Comparison of ENCODE assay signal across 21 mouse cellular contexts in the genomic region with DNA sequence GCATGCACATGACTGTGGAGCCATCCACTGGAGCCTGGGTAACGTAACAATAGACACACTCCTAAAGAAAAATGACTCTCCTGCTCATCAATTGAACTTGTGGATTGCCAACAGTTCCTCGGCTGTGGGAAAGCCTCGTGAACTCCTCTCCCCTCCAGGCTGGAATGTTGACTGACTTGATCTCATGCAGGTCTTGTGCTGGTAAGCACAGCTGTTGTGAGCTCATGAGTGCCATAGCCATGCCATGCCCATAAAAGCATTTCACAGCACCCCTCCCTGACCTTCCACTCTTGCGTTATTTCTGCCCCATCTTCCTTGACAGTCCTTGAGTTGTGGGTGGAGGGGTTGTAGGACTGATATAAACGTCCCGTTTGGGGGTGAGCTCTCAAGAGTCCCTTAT. TPM values are rescaled to one million over a fixed set of nuclear protein-coding genes. Genes with fewer than 3 reads are reported as not detected.
A peak's percentile ranks its signal among the peaks of the same experiment; 100 is the strongest.
DNase-seq lines count a peak whose midpoint lies in the region; ATAC-seq and TF ChIP-seq lines count a peak whose summit lies in the region.
"Had no signal": no experiment of that assay in that cellular context is flagged by ENCODE, and none has a peak within 500 bp of the region (broad histone marks: within the 10 kb centered on the region; RNA-seq: fewer than 3 reads in every experiment).

No protein-coding gene starts in this region.

- in situ Hi-C loops in Patski (cut with MboI; ENCODE audit: low pct_unique_long_range_greater_than_20kb), result no loop called here

- H3K27ac ChIP-seq in hindbrain, embryonic 11.5 days (ENCODE audit: low read depth, low read length), result no peak overlapping the region
- no peak overlapping the region for H3K27ac ChIP-seq in hindbrain, embryonic 12.5 days
- H3K27ac ChIP-seq in lung, postnatal 0 days (ENCODE audit: low read length), result peak overlapping the region; percentile 60; the same call in 1 of the 2 replicates
- peak overlapping the region; percentile 40; the same call in 1 of the 2 replicates for H3K27ac ChIP-seq in stomach, embryonic 16.5 days (ENCODE audit: low read length)
- H3K27ac ChIP-seq: embryonic facial prominence, embryonic 13.5 days; forebrain, embryonic 13.5 days; gastrocnemius, adult 2 months; heart, embryonic 13.5 days; hindbrain, embryonic 14.5 days had no signal

- DNase-seq in hindbrain, embryonic 11.5 days (ENCODE audit: low spot score), result peak; percentile 9
- DNase-seq in lung, postnatal 0 days (ENCODE audit: low spot score), result peak; percentile 74
- DNase-seq in lung, postnatal 4 days, result no peak
- DNase-seq in Patski (ENCODE audit: low read depth, low spot score), result no peak
- DNase-seq in right cerebral cortex, adult 2 months (ENCODE audit: low spot score in 2 of 2), result no peak
- DNase-seq in spleen, adult 12 weeks (ENCODE audit: low spot score), result no peak
- DNase-seq: adrenal gland, postnatal 10 days; cerebellum, adult 11 months; cerebellum, adult 9-10 months; cerebellum, postnatal 25 days; forebrain, postnatal 0 days; gastrocnemius, adult 2 months; gastrocnemius, postnatal 25 days; heart, postnatal 4 days had no signal

- H3K9me3 ChIP-seq in hindbrain, embryonic 11.5 days (ENCODE audit: control insufficient read depth, low read length), result no peaks in the 10 kb centered on the region
- no peaks in the 10 kb centered on the region for H3K9me3 ChIP-seq in hindbrain, embryonic 12.5 days (replicated peaks)
- H3K9me3 ChIP-seq in lung, postnatal 0 days (ENCODE audit: low read length), result no peaks in the 10 kb centered on the region
- no peaks in the 10 kb centered on the region for H3K9me3 ChIP-seq in stomach, embryonic 16.5 days (replicated peaks; ENCODE audit: control insufficient read depth, low read length)
- H3K9me3 ChIP-seq: embryonic facial prominence, embryonic 13.5 days; forebrain, embryonic 13.5 days; heart, embryonic 13.5 days had no signal

- H3K27me3 ChIP-seq in hindbrain, embryonic 11.5 days (ENCODE audit: control insufficient read depth, insufficient read depth, low read length), result no peaks in the 10 kb centered on the region
- no peaks in the 10 kb centered on the region for H3K27me3 ChIP-seq in hindbrain, embryonic 12.5 days
- H3K27me3 ChIP-seq in lung, postnatal 0 days (replicated peaks; ENCODE audit: insufficient read depth, low read length), result no peaks in the 10 kb centered on the region
- no peaks in the 10 kb centered on the region for H3K27me3 ChIP-seq in Patski
- H3K27me3 ChIP-seq in stomach, embryonic 16.5 days (ENCODE audit: control insufficient read depth, insufficient read depth, low read length), result no peaks in the 10 kb centered on the region
- H3K27me3 ChIP-seq: CH12.LX; embryonic facial prominence, embryonic 13.5 days; forebrain, embryonic 13.5 days; heart, embryonic 13.5 days had no signal

- CTCF ChIA-PET in Patski (lab: Charles Lee), result interaction anchor here (0.9 to 2.4 kb wide), 2 partner anchors 26 to 161 kb away, joined by 3 to 11 read pairs; no protein-coding TSS in a partner anchor

- no peak overlapping the region for H3K9ac ChIP-seq in hindbrain, embryonic 11.5 days (ENCODE audit: low read depth, low read length)
- no peak overlapping the region for H3K9ac ChIP-seq in hindbrain, embryonic 12.5 days
- no peak overlapping the region for H3K9ac ChIP-seq in lung, postnatal 0 days (replicated peaks; ENCODE audit: low read depth)
- H3K9ac ChIP-seq in stomach, embryonic 16.5 days (ENCODE audit: low read length), result no peak overlapping the region
- H3K9ac ChIP-seq: embryonic facial prominence, embryonic 13.5 days; forebrain, embryonic 13.5 days; forebrain, postnatal 0 days; heart, embryonic 13.5 days; hindbrain, embryonic 14.5 days had no signal

- no peaks in the 10 kb centered on the region for H3K4me1 ChIP-seq in hindbrain, embryonic 11.5 days (replicated peaks; ENCODE audit: control insufficient read depth, insufficient read depth, low read length)
- H3K4me1 ChIP-seq in hindbrain, embryonic 12.5 days, result no peaks in the 10 kb centered on the region
- H3K4me1 ChIP-seq in lung, postnatal 0 days (ENCODE audit: insufficient read depth, low read depth, low read length), result no peaks in the 10 kb centered on the region; the same call in 1 of the 2 replicates
- 0 out of 2 replicates have a peak, but pooled peaks cover 5% of the 10 kb centered on the region for H3K4me1 ChIP-seq in stomach, embryonic 16.5 days (ENCODE audit: control insufficient read depth, insufficient read depth, low read length)
- H3K4me1 ChIP-seq: embryonic facial prominence, embryonic 13.5 days; forebrain, embryonic 13.5 days had no signal

- 49% methylated on average over 6 of the region's 6 CpGs for WGBS in hindbrain, embryonic 11.5 days
- WGBS in hindbrain, embryonic 12.5 days, result 52% methylated on average over 6 of the region's 6 CpGs
- 24% methylated on average over 6 of the region's 6 CpGs for WGBS in lung, postnatal 0 days
- 32% methylated on average over 6 of the region's 6 CpGs for WGBS in stomach, embryonic 16.5 days

- 0 out of 2 replicates have a peak, but pooled peaks have one; percentile 2 for TF ChIP-seq CTCF in lung, postnatal 0 days (IDR thresholded peaks at IDR 0.05)
- peak; percentile 37 for TF ChIP-seq CTCF in Patski (IDR thresholded peaks at IDR 0.05)

- no peak; the same call in 1 of the 2 replicates for ATAC-seq in hindbrain, embryonic 11.5 days (ENCODE audit: low FRiP score)
- no peak for ATAC-seq in hindbrain, embryonic 12.5 days (ENCODE audit: low FRiP score)
- ATAC-seq in lung, postnatal 0 days, result peak; percentile 85
- ATAC-seq in Patski, result peak; percentile 41
- ATAC-seq in stomach, embryonic 16.5 days (ENCODE audit: insufficient read depth, low FRiP score), result no peak
- ATAC-seq: forebrain, embryonic 13.5 days; forebrain, postnatal 0 days had no signal

- POLR2A ChIA-PET in Patski (lab: Charles Lee), result no interaction called here

- no peak overlapping the region for H3K4me3 ChIP-seq in hindbrain, embryonic 11.5 days (ENCODE audit: low read depth, low read length)
- H3K4me3 ChIP-seq in hindbrain, embryonic 12.5 days, result no peak overlapping the region
- no peak overlapping the region for H3K4me3 ChIP-seq in lung, postnatal 0 days (ENCODE audit: low read depth, low read length)
- H3K4me3 ChIP-seq in stomach, embryonic 16.5 days (replicated peaks; ENCODE audit: low read length), result no peak overlapping the region
- H3K4me3 ChIP-seq: embryonic facial prominence, embryonic 13.5 days; forebrain, embryonic 13.5 days; gastrocnemius, adult 2 months; heart, embryonic 13.5 days had no signal

- H3K4me2 ChIP-seq in hindbrain, embryonic 11.5 days (replicated peaks; ENCODE audit: low read depth, low read length), result no peak overlapping the region
- H3K4me2 ChIP-seq in hindbrain, embryonic 12.5 days (replicated peaks), result no peak overlapping the region
- H3K4me2 ChIP-seq in lung, postnatal 0 days (replicated peaks; ENCODE audit: low read depth, low read length), result no peak overlapping the region
- H3K4me2 ChIP-seq in stomach, embryonic 16.5 days (ENCODE audit: low read depth, low read length), result no peak overlapping the region
- H3K4me2 ChIP-seq: embryonic facial prominence, embryonic 13.5 days; forebrain, embryonic 13.5 days; heart, embryonic 13.5 days; hindbrain, embryonic 14.5 days had no signal

- no peaks in the 10 kb centered on the region for H3K36me3 ChIP-seq in hindbrain, embryonic 11.5 days (ENCODE audit: control insufficient read depth, insufficient read depth, low read length)
- no peaks in the 10 kb centered on the region for H3K36me3 ChIP-seq in hindbrain, embryonic 12.5 days
- no peaks in the 10 kb centered on the region for H3K36me3 ChIP-seq in lung, postnatal 0 days (ENCODE audit: insufficient read depth, low read length)
- H3K36me3 ChIP-seq in stomach, embryonic 16.5 days (ENCODE audit: control insufficient read depth, insufficient read depth, low read length), result no peaks in the 10 kb centered on the region
- H3K36me3 ChIP-seq: embryonic facial prominence, embryonic 13.5 days; heart, embryonic 13.5 days had no signal

- TF ChIP-seq EP300 in lung, postnatal 0 days (IDR thresholded peaks at IDR 0.05), result no peak; the same call in 1 of the 2 replicates

RNA-seq across cellular contexts. Expression of a gene that starts 9.5 kb away (rescaled TPM):
- polyA plus RNA-seq in hindbrain, embryonic 11.5 days (2014; fragmentation: Nextera tagmentation; extraction: Ambion mirVana), result 1.3 and 1.4 TPM in 2 replicates
- polyA plus RNA-seq in hindbrain, embryonic 12.5 days (2016; fragmentation: Nextera tagmentation; extraction: Ambion mirVana), result 2.8 and 3.0 TPM in 2 replicates
- 6.6 and 7.2 TPM in 2 replicates for polyA plus RNA-seq in lung, postnatal 0 days (2015; fragmentation: Nextera tagmentation; extraction: Ambion mirVana)
- 19.6 TPM for polyA plus RNA-seq in Patski (2021)
- polyA plus RNA-seq in stomach, embryonic 16.5 days (2015; fragmentation: Nextera tagmentation; extraction: Ambion mirVana), result 3.3 and 3.9 TPM in 2 replicates

RNA-seq across cellular contexts. Expression of a gene that starts 28.0 kb away (rescaled TPM):
- 13.0 and 16.3 TPM in 2 replicates for polyA plus RNA-seq in hindbrain, embryonic 11.5 days (2014; fragmentation: Nextera tagmentation; extraction: Ambion mirVana)
- 11.0 and 12.9 TPM in 2 replicates for polyA plus RNA-seq in hindbrain, embryonic 12.5 days (2016; fragmentation: Nextera tagmentation; extraction: Ambion mirVana)
- polyA plus RNA-seq in lung, postnatal 0 days (2015; fragmentation: Nextera tagmentation; extraction: Ambion mirVana), result 12.0 and 15.5 TPM in 2 replicates
- polyA plus RNA-seq in Patski (2021), result 43.7 TPM
- polyA plus RNA-seq in stomach, embryonic 16.5 days (2015; fragmentation: Nextera tagmentation; extraction: Ambion mirVana), result 18.5 and 19.2 TPM in 2 replicates

Comparison
In these comparisons a context has a peak if more than half of its experiments do, and no peak if none do; other contexts are left out.
1. DNase-seq: peak in hindbrain, embryonic 11.5 days (single experiment) and lung, postnatal 0 days (single experiment); none in lung, postnatal 4 days (0 of 2), Patski (single experiment), right cerebral cortex, adult 2 months (0 of 2) and spleen, adult 12 weeks (single experiment).
2. ATAC-seq: peak in lung, postnatal 0 days (single experiment) and Patski (single experiment); none in hindbrain, embryonic 11.5 days (single experiment), hindbrain, embryonic 12.5 days (single experiment) and stomach, embryonic 16.5 days (single experiment).
3. H3K27ac ChIP-seq: peak in lung, postnatal 0 days (single experiment) and stomach, embryonic 16.5 days (single experiment); none in hindbrain, embryonic 11.5 days (single experiment) and hindbrain, embryonic 12.5 days (single experiment).